ENCODE assay signal across 22 mouse cellular contexts in the genomic region with DNA sequence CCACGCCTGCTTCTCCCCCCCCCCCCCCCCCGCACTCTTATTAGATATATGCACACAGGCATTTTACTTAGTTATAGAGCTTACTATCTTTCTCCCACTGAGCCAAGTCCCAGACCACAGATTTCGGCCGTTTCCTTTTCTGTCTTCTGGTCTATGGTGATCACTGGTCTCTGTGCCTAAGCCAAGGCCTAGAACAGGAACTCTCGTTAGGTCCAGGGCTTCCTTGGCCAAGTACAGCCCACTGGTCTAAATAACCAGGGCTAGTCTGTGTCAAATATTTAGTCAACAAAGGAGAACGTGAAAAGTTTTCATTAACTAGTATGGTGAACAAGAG.
A peak's percentile ranks its signal among the peaks of the same experiment; 100 is the strongest.
DNase-seq lines count a peak whose midpoint lies in the region; ATAC-seq and TF ChIP-seq lines count a peak whose summit lies in the region.
"Had no signal": no experiment of that assay in that cellular context is flagged by ENCODE, and none has a peak within 500 bp of the region (broad histone marks: within the 10 kb centered on the region; RNA-seq: fewer than 3 reads in every experiment).

No protein-coding gene starts in this region.

- intact Hi-C loops in heart, postnatal 25 days (cut with DNase I), result no loop called here

- H3K4me1 ChIP-seq in heart, embryonic 12.5 days (replicated peaks), result peaks cover 43% of the 10 kb centered on the region
- H3K4me1 ChIP-seq in ES-Bruce4 (ENCODE audit: control insufficient read depth, insufficient read depth, low read length), result peaks cover 7% of the 10 kb centered on the region
- peaks cover 84% of the 10 kb centered on the region for H3K4me1 ChIP-seq in liver, embryonic 12.5 days
- H3K4me1 ChIP-seq in megakaryocyte, embryonic 14.5 days, result peaks cover 93% of the 10 kb centered on the region
- H3K4me1 ChIP-seq in midbrain, embryonic 10.5 days, result peaks cover 8% of the 10 kb centered on the region; the same call in 1 of the 2 replicates
- H3K4me1 ChIP-seq: midbrain, embryonic 15.5 days had no signal

- no peak for TF ChIP-seq POLR2A in ES-Bruce4 (IDR thresholded peaks at IDR 0.05; ENCODE audit: insufficient read depth, low read length)

- no peak for DNase-seq in heart, postnatal 25 days (ENCODE audit: low spot score)
- DNase-seq in midbrain, embryonic 10.5 days (ENCODE audit: low spot score), result no peak
- DNase-seq in layer of hippocampus, adult 8-10 months (ENCODE audit: low spot score in 2 of 2), result no peak
- DNase-seq: adrenal gland, postnatal 14 days; cerebellum, adult 11-12 months; cerebellum, postnatal 14 days; gastrocnemius, postnatal 10 days; heart, adult 18-20 months; heart, postnatal 10 days; kidney, adult 9 months; kidney, postnatal 25 days; layer of hippocampus, adult 9-11 months; right cerebral cortex, postnatal 14 days; spleen, adult 18-20 months had no signal

- no peak overlapping the region for H3K4me3 ChIP-seq in heart, embryonic 12.5 days
- H3K4me3 ChIP-seq in ES-Bruce4 (ENCODE audit: low read depth, low read length), result no peak overlapping the region
- H3K4me3 ChIP-seq in liver, embryonic 12.5 days, result peak overlapping the region; percentile 71
- peak overlapping the region; percentile 93 for H3K4me3 ChIP-seq in megakaryocyte, embryonic 14.5 days (replicated peaks)
- H3K4me3 ChIP-seq in midbrain, embryonic 10.5 days, result no peak overlapping the region
- H3K4me3 ChIP-seq: hindbrain, embryonic 13.5 days; limb, embryonic 13.5 days; midbrain, embryonic 15.5 days had no signal

- ATAC-seq in heart, embryonic 12.5 days (ENCODE audit: insufficient number of reproducible peaks, low FRiP score), result no peak
- ATAC-seq in liver, embryonic 12.5 days, result no peak
- ATAC-seq: inflammation-experienced regulatory T-cells, adult 6 months; midbrain, embryonic 15.5 days had no signal

- no peak overlapping the region for H3K9ac ChIP-seq in heart, embryonic 12.5 days
- no peak overlapping the region for H3K9ac ChIP-seq in ES-Bruce4 (ENCODE audit: low read depth, poor library complexity, severe bottlenecking)
- peak overlapping the region; percentile 89 for H3K9ac ChIP-seq in liver, embryonic 12.5 days
- H3K9ac ChIP-seq: hindbrain, embryonic 13.5 days; limb, embryonic 13.5 days; midbrain, embryonic 15.5 days had no signal

- no peaks in the 10 kb centered on the region for H3K9me3 ChIP-seq in heart, embryonic 12.5 days (replicated peaks)
- no peaks in the 10 kb centered on the region; the same call in 1 of the 2 replicates for H3K9me3 ChIP-seq in ES-Bruce4 (replicated peaks; ENCODE audit: control insufficient read depth, insufficient read depth, low read length, poor library complexity, severe bottlenecking)
- no peaks in the 10 kb centered on the region for H3K9me3 ChIP-seq in liver, embryonic 12.5 days (replicated peaks)
- no peaks in the 10 kb centered on the region for H3K9me3 ChIP-seq in megakaryocyte, embryonic 14.5 days
- no peaks in the 10 kb centered on the region for H3K9me3 ChIP-seq in midbrain, embryonic 10.5 days (replicated peaks)
- H3K9me3 ChIP-seq: hindbrain, embryonic 13.5 days; limb, embryonic 13.5 days; midbrain, embryonic 15.5 days had no signal

- 74% methylated on average over 6 of the region's 6 CpGs for WGBS in heart, embryonic 12.5 days
- 19% methylated on average over 5 of the region's 6 CpGs for WGBS in liver, embryonic 12.5 days (ENCODE audit: insufficient replicate concordance)
- 92% methylated on average over 5 of the region's 6 CpGs for WGBS in midbrain, embryonic 10.5 days

- TF ChIP-seq CTCF in ES-Bruce4 (IDR thresholded peaks at IDR 0.05; ENCODE audit: low read depth, low read length), result no peak

- peak overlapping the region; percentile 33; the same call in 1 of the 2 replicates for H3K27ac ChIP-seq in heart, embryonic 12.5 days (ENCODE audit: poor library complexity, severe bottlenecking)
- peak overlapping the region; percentile 39; the same call in 1 of the 2 replicates for H3K27ac ChIP-seq in ES-Bruce4 (ENCODE audit: insufficient read depth, low read length)
- H3K27ac ChIP-seq in liver, embryonic 12.5 days, result peak overlapping the region; percentile 98
- H3K27ac ChIP-seq in midbrain, embryonic 10.5 days (replicated peaks), result no peak overlapping the region
- H3K27ac ChIP-seq: hindbrain, embryonic 13.5 days; limb, embryonic 13.5 days; midbrain, embryonic 15.5 days had no signal

- H3K36me3 ChIP-seq in heart, embryonic 12.5 days, result no peaks in the 10 kb centered on the region
- H3K36me3 ChIP-seq in ES-Bruce4 (ENCODE audit: control insufficient read depth, insufficient read depth, low read length, poor library complexity, severe bottlenecking), result no peaks in the 10 kb centered on the region
- peaks cover 8% of the 10 kb centered on the region; the same call in 1 of the 2 replicates for H3K36me3 ChIP-seq in liver, embryonic 12.5 days
- peaks cover 45% of the 10 kb centered on the region for H3K36me3 ChIP-seq in megakaryocyte, embryonic 14.5 days (replicated peaks; ENCODE audit: low read length)
- H3K36me3 ChIP-seq in midbrain, embryonic 10.5 days, result no peaks in the 10 kb centered on the region
- H3K36me3 ChIP-seq: hindbrain, embryonic 13.5 days; limb, embryonic 13.5 days; midbrain, embryonic 15.5 days had no signal

- no peak for TF ChIP-seq EP300 in ES-Bruce4 (IDR thresholded peaks at IDR 0.05; ENCODE audit: insufficient read depth, low read depth, low read length)

- 0 out of 2 replicates have a peak overlapping the region, but pooled peaks have one; percentile 7 for H3K4me2 ChIP-seq in heart, embryonic 12.5 days
- H3K4me2 ChIP-seq in liver, embryonic 12.5 days, result peak overlapping the region; percentile 85
- H3K4me2 ChIP-seq: hindbrain, embryonic 13.5 days; limb, embryonic 13.5 days; midbrain, embryonic 15.5 days had no signal

- no peaks in the 10 kb centered on the region for H3K27me3 ChIP-seq in heart, embryonic 12.5 days (replicated peaks)
- no peaks in the 10 kb centered on the region for H3K27me3 ChIP-seq in ES-Bruce4 (ENCODE audit: control insufficient read depth, insufficient read depth, low read length, poor library complexity, severe bottlenecking)
- H3K27me3 ChIP-seq in liver, embryonic 12.5 days (replicated peaks), result no peaks in the 10 kb centered on the region
- H3K27me3 ChIP-seq in megakaryocyte, embryonic 14.5 days (replicated peaks), result no peaks in the 10 kb centered on the region
- H3K27me3 ChIP-seq in midbrain, embryonic 10.5 days (ENCODE audit: low read depth, poor library complexity, severe bottlenecking), result no peaks in the 10 kb centered on the region
- H3K27me3 ChIP-seq: hindbrain, embryonic 13.5 days; limb, embryonic 13.5 days; midbrain, embryonic 15.5 days had no signal

Comparison
In these comparisons a context has a peak if more than half of its experiments do, and no peak if none do; other contexts are left out.
1. H3K4me3 ChIP-seq: peak in liver, embryonic 12.5 days (single experiment) and megakaryocyte, embryonic 14.5 days (single experiment); none in heart, embryonic 12.5 days (single experiment), ES-Bruce4 (single experiment) and midbrain, embryonic 10.5 days (single experiment).